Mouse (Mus musculus) brain, embryonic 14.5 days (tissue): ENCODE results near the gene Crybb2.

ENCODE experiments used
- CTCF ChIP-seq: fragments of 200-500 bp; IDR thresholded peaks from 2 replicates; pipeline ENCODE4 v1.5.1; 2012; ENCODE audit warnings: inconsistent platforms, mild to moderate bottlenecking, moderate library complexity, borderline replicate concordance; ENCODE audit not compliant: insufficient read depth, insufficient read length; ENCODE audit errors: extremely low read depth
- POLR2A ChIP-seq: fragments of 200-500 bp; IDR thresholded peaks from 2 replicates; pipeline ENCODE4 v1.6.1; 2012; ENCODE audit warnings: mild to moderate bottlenecking, inconsistent platforms, borderline replicate concordance; ENCODE audit not compliant: poor library complexity, insufficient read depth, insufficient read length, severe bottlenecking; ENCODE audit errors: extremely low read depth

GRCm38 (mm10) chr5:113085931-113086330, 16.0 kb upstream of the Crybb2 start:
- TF ChIP-seq CTCF, result no peak
- TF ChIP-seq POLR2A, result no peak
